7 mouse cellular contexts compared by ENCODE assay signal in the genomic region with DNA sequence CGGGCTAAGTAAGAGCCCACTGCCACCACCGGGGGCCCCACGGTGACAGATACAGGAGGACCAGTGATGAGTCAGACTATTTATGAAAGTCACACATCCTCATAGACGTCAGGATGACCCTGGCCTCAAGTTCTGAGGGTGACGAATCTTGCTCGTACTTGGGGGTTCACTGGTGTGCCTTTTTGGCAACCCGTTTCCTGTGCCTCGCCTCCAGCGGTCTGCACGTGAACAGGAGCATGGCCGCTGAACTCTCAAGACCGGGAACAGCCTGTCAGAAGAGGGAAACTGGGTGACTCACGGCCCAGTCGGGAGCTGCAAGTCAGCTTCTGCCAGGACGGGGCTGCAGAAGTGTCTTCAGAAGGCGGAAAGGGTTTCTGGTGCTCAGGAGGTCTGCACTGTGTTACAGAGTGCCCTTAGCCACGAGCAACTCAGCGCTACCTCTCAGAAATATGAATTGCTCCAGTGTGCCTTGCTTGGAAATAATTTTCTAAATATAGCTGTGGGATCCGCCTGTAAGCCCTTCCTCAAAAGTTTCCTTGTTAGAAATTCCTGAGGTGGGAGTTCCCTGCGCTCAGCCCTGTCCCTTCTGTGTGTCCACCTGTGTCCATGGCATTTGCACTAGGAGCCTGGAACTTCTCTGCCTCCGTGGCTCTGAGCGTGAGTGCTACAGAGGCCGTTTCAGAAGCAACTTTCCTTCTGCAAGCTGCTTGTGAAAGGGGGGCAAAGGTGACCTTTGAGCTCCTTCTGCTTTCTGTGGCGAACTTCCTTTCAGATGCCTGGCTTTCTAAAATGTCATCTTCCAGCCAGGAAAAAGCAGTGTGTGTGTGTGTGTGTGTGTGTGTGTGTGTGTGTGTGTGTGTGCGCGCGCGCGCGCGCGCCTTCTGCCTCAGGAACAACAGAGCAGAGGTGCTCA.
DNase-seq lines count a peak whose midpoint lies in the region; ATAC-seq and TF ChIP-seq lines count a peak whose summit lies in the region.

No protein-coding gene starts in this region.

- peaks cover 46 to 94% of the 10 kb centered on the region in 2 experiments for H3K4me1 ChIP-seq in CH12.LX (ENCODE audit: control insufficient read depth in 1 of 2, insufficient read depth in 2 of 2)
- peaks cover 64% of the 10 kb centered on the region for H3K4me1 ChIP-seq in heart, adult 2 months (ENCODE audit: control insufficient read depth, insufficient read depth, low read length)
- H3K4me1 ChIP-seq in lung, embryonic 16.5 days (replicated peaks; ENCODE audit: control insufficient read depth, insufficient read depth, low read length), result peaks cover 64% of the 10 kb centered on the region
- H3K4me1 ChIP-seq in small intestine, adult 2 months (ENCODE audit: control insufficient read depth, insufficient read depth, insufficient read length, low read length), result peaks cover 48% of the 10 kb centered on the region

- peak overlapping the region; percentile 50 for H3K9ac ChIP-seq in CH12.LX (ENCODE audit: insufficient read depth, low read depth)
- peak overlapping the region; percentile 75 for H3K9ac ChIP-seq in heart, adult 2 months (ENCODE audit: low read depth, low read length)
- peak overlapping the region; percentile 58 for H3K9ac ChIP-seq in lung, embryonic 16.5 days (ENCODE audit: low read length)

- TF ChIP-seq CTCF in CH12.LX (conservative IDR thresholded peaks at IDR 0.05 in 1 of 2, IDR thresholded peaks at IDR 0.05 in 1 of 2; ENCODE audit: low read depth in 2 of 2, low read length in 2 of 2), result no peak
- TF ChIP-seq CTCF in heart, adult 2 months (IDR thresholded peaks at IDR 0.05), result 0 out of 2 replicates have a peak, but pooled peaks have one; percentile 13
- no peak for TF ChIP-seq CTCF in small intestine, adult 2 months (IDR thresholded peaks at IDR 0.05; ENCODE audit: extremely low read depth, insufficient read length, insufficient replicate concordance, low read depth, low read length)

- TF ChIP-seq RAD21 in CH12.LX (IDR thresholded peaks at IDR 0.05; ENCODE audit: low read depth, low read length), result no peak; the same call in 1 of the 2 replicates

- DNase-seq in CH12.LX (ENCODE audit: extremely low read depth), result peak; percentile 83
- DNase-seq in adrenal gland, adult 2 months, result peak; percentile 90
- DNase-seq in heart, adult 2 months, result peak; percentile 78 to 84
- peak; percentile 67 for DNase-seq in kidney, adult 8-10 months
- no peak for DNase-seq in retina, postnatal 1 day

- peak overlapping the region; percentile 65 for H3K4me2 ChIP-seq in CH12.LX (ENCODE audit: insufficient read depth, low read depth, poor library complexity, severe bottlenecking)
- H3K4me2 ChIP-seq in lung, embryonic 16.5 days (ENCODE audit: low read depth, low read length), result peak overlapping the region; percentile 48

- peak overlapping the region in 1 of 3 experiments; percentile 26 for H3K4me3 ChIP-seq in CH12.LX (replicated peaks in 1 of 3; ENCODE audit: low read depth in 2 of 3, low read length in 2 of 3, poor library complexity in 1 of 3)
- H3K4me3 ChIP-seq in heart, adult 2 months, result peak overlapping the region; percentile 17
- 0 out of 2 replicates have a peak overlapping the region, but pooled peaks have one; percentile 4 for H3K4me3 ChIP-seq in lung, embryonic 16.5 days (ENCODE audit: low read length)
- H3K4me3 ChIP-seq in small intestine, adult 2 months (ENCODE audit: low read depth, low read length), result peak overlapping the region; percentile 3; the same call in 1 of the 2 replicates

- H3K36me3 ChIP-seq in CH12.LX (replicated peaks in 1 of 2; ENCODE audit: control insufficient read depth in 1 of 2, insufficient read depth in 1 of 2, low read length in 1 of 2), result peaks cover 0 to 4% of the 10 kb centered on the region in 2 experiments
- H3K36me3 ChIP-seq in heart, adult 2 months (ENCODE audit: control insufficient read depth, insufficient read depth, low read length), result peaks cover 15% of the 10 kb centered on the region
- no peaks in the 10 kb centered on the region for H3K36me3 ChIP-seq in lung, embryonic 16.5 days (ENCODE audit: control insufficient read depth, insufficient read depth, low read length)
- H3K36me3 ChIP-seq in small intestine, adult 2 months (ENCODE audit: control insufficient read depth, insufficient read depth, low read length), result no peaks in the 10 kb centered on the region

- dilution Hi-C loops in CH12.LX (cut with MboI; ENCODE audit: extremely low pct_ligation_motif_present, extremely low pct_unique_long_range_greater_than_20kb, low sequenced_read_pairs), result no loop called here

- intact Hi-C loops in heart, adult 2 months (cut with DNase I), result no loop called here

- no peaks in the 10 kb centered on the region for H3K9me3 ChIP-seq in CH12.LX (replicated peaks; ENCODE audit: low read length)
- no peaks in the 10 kb centered on the region for H3K9me3 ChIP-seq in lung, embryonic 16.5 days (ENCODE audit: control insufficient read depth, low read length)

- peak; percentile 85 for ATAC-seq in lung, embryonic 16.5 days (ENCODE audit: low read depth)

- TF ChIP-seq POLR2A in CH12.LX (IDR thresholded peaks at IDR 0.05; ENCODE audit: low read depth, low read length), result peak; percentile 32; the same call in 1 of the 2 replicates
- TF ChIP-seq POLR2A in heart, adult 2 months (IDR thresholded peaks at IDR 0.05; ENCODE audit: insufficient read depth, low read depth, low read length), result peak; percentile 75
- no peak; the same call in 1 of the 2 replicates for TF ChIP-seq POLR2A in small intestine, adult 2 months (IDR thresholded peaks at IDR 0.05; ENCODE audit: low read depth, low read length)

- peak; percentile 72 for TF ChIP-seq EP300 in CH12.LX (IDR thresholded peaks at IDR 0.05; ENCODE audit: low read length)
- TF ChIP-seq EP300 in heart, adult 2 months (IDR thresholded peaks at IDR 0.05; ENCODE audit: insufficient read depth, low read depth, low read length), result peak; percentile 50

- H3K27ac ChIP-seq in CH12.LX (ENCODE audit: insufficient read depth, low read depth), result peak overlapping the region; percentile 78
- peak overlapping the region; percentile 96 for H3K27ac ChIP-seq in heart, adult 2 months
- peak overlapping the region; percentile 99 for H3K27ac ChIP-seq in lung, embryonic 16.5 days (ENCODE audit: low read length)
- peak overlapping the region; percentile 74 for H3K27ac ChIP-seq in small intestine, adult 2 months (ENCODE audit: insufficient read depth, low read depth, low read length)

- in situ Hi-C loops in CH12.LX (cut with MboI; ENCODE audit: low pct_ligation_motif_present, low pct_unique_long_range_greater_than_20kb, low sequenced_read_pairs), result loop anchor here (10.0 to 25.0 kb wide), 2 partner anchors 69 to 542 kb away; a partner anchor contains a TSS

- 17% methylated on average over 32 of the region's 32 CpGs for WGBS in heart, adult 2 months
- WGBS in lung, embryonic 16.5 days, result 17% methylated on average over 32 of the region's 32 CpGs
- 9% methylated on average over 32 of the region's 32 CpGs for WGBS in small intestine, adult 2 months

- H3K27me3 ChIP-seq in CH12.LX (replicated peaks), result no peaks in the 10 kb centered on the region
- H3K27me3 ChIP-seq in heart, adult 2 months (ENCODE audit: control insufficient read depth, insufficient read depth, low read length), result no peaks in the 10 kb centered on the region
- H3K27me3 ChIP-seq in lung, embryonic 16.5 days (ENCODE audit: control insufficient read depth, insufficient read depth, low read depth, low read length), result no peaks in the 10 kb centered on the region
- H3K27me3 ChIP-seq in small intestine, adult 2 months (ENCODE audit: control insufficient read depth, insufficient read depth, low read length), result no peaks in the 10 kb centered on the region

- peaks cover 3% of the 10 kb centered on the region; the same call in 1 of the 2 replicates for H3K79me2 ChIP-seq in CH12.LX (replicated peaks; ENCODE audit: control insufficient read depth, extremely low read depth, insufficient read depth, poor library complexity, severe bottlenecking)
- no peaks in the 10 kb centered on the region for H3K79me2 ChIP-seq in heart, adult 2 months (replicated peaks; ENCODE audit: control insufficient read depth, insufficient read depth, low read length)

TF ChIP-seq in CH12.LX, 34 proteins besides CTCF, POLR2A, EP300 and RAD21 (continues in another document):
- TF ChIP-seq MXI1 (IDR thresholded peaks at IDR 0.05; ENCODE audit: low read depth, low read length) (peak; percentile 34; the same call in 1 of the 2 replicates), MAX (IDR thresholded peaks at IDR 0.05; ENCODE audit: low read length) (peak; percentile 23; the same call in 1 of the 2 replicates), ELF1 (IDR thresholded peaks at IDR 0.05; ENCODE audit: low read depth, low read length) (no peak; the same call in 1 of the 2 replicates), ZKSCAN1 (IDR thresholded peaks at IDR 0.05; ENCODE audit: borderline replicate concordance, low read depth, low read length) (no peak), TBP (conservative IDR thresholded peaks at IDR 0.05; ENCODE audit: low read depth, low read length) (0 out of 2 replicates have a peak, but pooled peaks have one; percentile 4), USF2 (conservative IDR thresholded peaks at IDR 0.05; ENCODE audit: low read depth, low read length) (no peak), KAT2A (IDR thresholded peaks at IDR 0.05; ENCODE audit: insufficient replicate concordance, low read length) (no peak), MAZ (IDR thresholded peaks at IDR 0.05; ENCODE audit: low read depth, low read length) (no peak), TCF12 (IDR thresholded peaks at IDR 0.05; ENCODE audit: low read depth, low read length) (peak; percentile 18; the same call in 1 of the 2 replicates), PAX5 (IDR thresholded peaks at IDR 0.05; ENCODE audit: low read length) (no peak), E2F4 (IDR thresholded peaks at IDR 0.05; ENCODE audit: insufficient replicate concordance, low read depth, low read length) (no peak), BHLHE40 (IDR thresholded peaks at IDR 0.05; ENCODE audit: low read depth, low read length) (peak; percentile 98), USF1 (IDR thresholded peaks at IDR 0.05; ENCODE audit: low read depth, low read length) (no peak), NELFE (IDR thresholded peaks at IDR 0.05; ENCODE audit: low read depth, low read length) (no peak; the same call in 1 of the 2 replicates), CHD2 (IDR thresholded peaks at IDR 0.05; ENCODE audit: low read length) (no peak), JUN (IDR thresholded peaks at IDR 0.05; ENCODE audit: insufficient read depth, low read depth, low read length) (peak; percentile 36; the same call in 1 of the 2 replicates), MAFK (IDR thresholded peaks at IDR 0.05; ENCODE audit: insufficient replicate concordance, low read length) (no peak), CHD1 (IDR thresholded peaks at IDR 0.05; ENCODE audit: low read depth, low read length) (no peak), ZNF384 (IDR thresholded peaks at IDR 0.05; ENCODE audit: low read depth, low read length) (no peak), UBTF (IDR thresholded peaks at IDR 0.05; ENCODE audit: low read depth, low read length) (no peak), MYC (IDR thresholded peaks at IDR 0.05; ENCODE audit: low read depth, low read length) (no peak), RCOR1 (conservative IDR thresholded peaks at IDR 0.05; ENCODE audit: low read depth, low read length) (no peak)
